In the genomic region with DNA sequence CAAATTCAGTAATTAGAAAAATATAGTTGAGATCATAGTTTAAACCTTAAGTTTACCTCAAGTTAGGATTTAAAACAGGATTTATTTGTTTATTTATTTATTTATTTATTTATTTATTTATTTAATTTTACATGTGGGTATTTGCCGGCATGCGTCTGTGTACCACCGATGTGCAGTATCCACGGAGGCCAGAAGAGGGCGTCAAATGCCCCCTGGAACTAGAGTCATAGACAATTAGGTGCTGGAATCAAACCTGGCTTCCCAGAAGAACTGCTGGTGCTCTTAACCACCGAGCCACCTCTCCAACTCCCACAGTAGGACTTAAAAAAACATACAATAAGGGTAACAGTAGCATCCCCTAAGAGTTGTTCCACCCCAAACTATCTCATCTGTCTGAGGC, we compare ENCODE assay signal across 17 mouse cellular contexts.
A peak's percentile ranks its signal among the peaks of the same experiment; 100 is the strongest.
DNase-seq lines count a peak whose midpoint lies in the region; ATAC-seq and TF ChIP-seq lines count a peak whose summit lies in the region.
"Had no signal": no experiment of that assay in that cellular context is flagged by ENCODE, and none has a peak within 500 bp of the region (broad histone marks: within the 10 kb centered on the region; RNA-seq: fewer than 3 reads in every experiment).

No protein-coding gene starts in this region.

- DNase-seq in kidney, adult 9 months = peak; percentile 7
- DNase-seq in testis, postnatal 14 days (ENCODE audit: low spot score) = no peak
- DNase-seq in cerebellum, adult 8-10 months = no peak
- DNase-seq: cerebellum, adult 2 months; embryo, embryonic 11 days; gastrocnemius, postnatal 10 days; heart, postnatal 36 days; kidney, postnatal 14 days; right cerebral cortex, postnatal 4 days had no signal

- no peaks in the 10 kb centered on the region for H3K27me3 ChIP-seq in kidney, embryonic 15.5 days
- no peaks in the 10 kb centered on the region for H3K27me3 ChIP-seq in testis, adult 2 months (ENCODE audit: control insufficient read depth, insufficient read depth, low read length)
- no peaks in the 10 kb centered on the region for H3K27me3 ChIP-seq in ES-Bruce4 (ENCODE audit: control insufficient read depth, insufficient read depth, low read length, poor library complexity, severe bottlenecking)
- H3K27me3 ChIP-seq: forebrain, embryonic 15.5 days; midbrain, embryonic 12.5 days had no signal

- WGBS in kidney, embryonic 15.5 days = 71% methylated on average over 6 of the region's 6 CpGs

- no peak overlapping the region for H3K4me3 ChIP-seq in kidney, embryonic 15.5 days (replicated peaks)
- H3K4me3 ChIP-seq in testis, adult 2 months (ENCODE audit: control insufficient read depth, low read depth, low read length) = no peak overlapping the region
- no peak overlapping the region for H3K4me3 ChIP-seq in ES-Bruce4 (ENCODE audit: low read depth, low read length)
- H3K4me3 ChIP-seq in cortical plate, adult 2 months (ENCODE audit: insufficient read depth, low read length) = no peak overlapping the region
- H3K4me3 ChIP-seq: forebrain, embryonic 15.5 days; midbrain, embryonic 12.5 days had no signal

- no peak overlapping the region for H3K9ac ChIP-seq in kidney, embryonic 15.5 days
- no peak overlapping the region for H3K9ac ChIP-seq in ES-Bruce4 (ENCODE audit: low read depth, poor library complexity, severe bottlenecking)
- H3K9ac ChIP-seq: forebrain, embryonic 15.5 days; midbrain, embryonic 12.5 days had no signal

- no peak for TF ChIP-seq POLR2A in testis, adult 2 months (IDR thresholded peaks at IDR 0.05; ENCODE audit: control insufficient read depth, low read depth, low read length)
- TF ChIP-seq POLR2A in ES-Bruce4 (IDR thresholded peaks at IDR 0.05; ENCODE audit: insufficient read depth, low read length) = no peak
- TF ChIP-seq POLR2A in cortical plate, adult 2 months (IDR thresholded peaks at IDR 0.05; ENCODE audit: extremely low read depth, insufficient read depth, low read length) = no peak

- H3K4me1 ChIP-seq in kidney, embryonic 15.5 days = peaks cover 13% of the 10 kb centered on the region
- H3K4me1 ChIP-seq in testis, adult 2 months (ENCODE audit: control insufficient read depth, insufficient read depth, low read length) = no peaks in the 10 kb centered on the region
- no peaks in the 10 kb centered on the region for H3K4me1 ChIP-seq in ES-Bruce4 (ENCODE audit: control insufficient read depth, insufficient read depth, low read length)
- H3K4me1 ChIP-seq in cortical plate, adult 2 months (ENCODE audit: control insufficient read depth, insufficient read depth, low read length) = no peaks in the 10 kb centered on the region

- H3K36me3 ChIP-seq in kidney, embryonic 15.5 days = no peaks in the 10 kb centered on the region
- H3K36me3 ChIP-seq in testis, adult 2 months (ENCODE audit: control insufficient read depth, insufficient read depth, low read length) = no peaks in the 10 kb centered on the region
- H3K36me3 ChIP-seq in ES-Bruce4 (ENCODE audit: control insufficient read depth, insufficient read depth, low read length, poor library complexity, severe bottlenecking) = no peaks in the 10 kb centered on the region
- H3K36me3 ChIP-seq: forebrain, embryonic 15.5 days; midbrain, embryonic 12.5 days had no signal

- no peak for TF ChIP-seq EP300 in ES-Bruce4 (IDR thresholded peaks at IDR 0.05; ENCODE audit: insufficient read depth, low read depth, low read length)

- TF ChIP-seq CTCF in testis, adult 2 months (IDR thresholded peaks at IDR 0.05; ENCODE audit: control insufficient read depth, insufficient read depth, insufficient replicate concordance, low read depth, low read length) = peak; percentile 33; the same call in 1 of the 2 replicates
- peak; percentile 65 for TF ChIP-seq CTCF in ES-Bruce4 (IDR thresholded peaks at IDR 0.05; ENCODE audit: low read depth, low read length)
- TF ChIP-seq CTCF in cortical plate, adult 2 months (IDR thresholded peaks at IDR 0.05; ENCODE audit: extremely low read depth, insufficient read depth, low read length) = 0 out of 2 replicates have a peak, but pooled peaks have one; percentile 0

- H3K9me3 ChIP-seq in kidney, embryonic 15.5 days (replicated peaks) = no peaks in the 10 kb centered on the region
- no peaks in the 10 kb centered on the region for H3K9me3 ChIP-seq in ES-Bruce4 (replicated peaks; ENCODE audit: control insufficient read depth, insufficient read depth, low read length, poor library complexity, severe bottlenecking)
- H3K9me3 ChIP-seq: forebrain, embryonic 15.5 days; midbrain, embryonic 12.5 days had no signal

- H3K27ac ChIP-seq in kidney, embryonic 15.5 days = no peak overlapping the region
- no peak overlapping the region for H3K27ac ChIP-seq in testis, adult 2 months (ENCODE audit: control insufficient read depth, insufficient read depth, low read depth, low read length)
- no peak overlapping the region for H3K27ac ChIP-seq in ES-Bruce4 (ENCODE audit: insufficient read depth, low read length)
- no peak overlapping the region for H3K27ac ChIP-seq in cortical plate, adult 2 months (ENCODE audit: insufficient read depth, low read length)
- H3K27ac ChIP-seq: forebrain, embryonic 15.5 days; midbrain, embryonic 12.5 days had no signal

- no peak for ATAC-seq in kidney, embryonic 15.5 days (replicated peaks; ENCODE audit: low FRiP score)
- no peak for ATAC-seq in cerebellum, adult (ENCODE audit: insufficient number of reproducible peaks, low FRiP score, low TSS enrichment)
- ATAC-seq: forebrain, embryonic 15.5 days; inflammation-experienced regulatory T-cells, adult 6 months had no signal

- no peak overlapping the region for H3K4me2 ChIP-seq in kidney, embryonic 15.5 days
- H3K4me2 ChIP-seq: forebrain, embryonic 15.5 days; midbrain, embryonic 12.5 days had no signal

Comparison
In these comparisons a context has a peak if more than half of its experiments do, and no peak if none do; other contexts are left out.
1. CTCF ChIP-seq: peak in every context shown above with its lines; median percentile 65 in ES-Bruce4; 33 in testis, adult 2 months; 0 in cortical plate, adult 2 months.